Mouse (Mus musculus): ENCODE results near the gene Zwilch. TPM values are rescaled to one million over a fixed set of nuclear protein-coding genes. Genes with fewer than 3 reads are reported as not detected.
A peak's percentile ranks its signal among the peaks of the same experiment; 100 is the strongest.

Gene Zwilch
- polyA plus RNA-seq (2015; fragmentation: Nextera tagmentation; extraction: Ambion mirVana): 19.8 and 21.4 TPM in 2 replicates

DNA sequence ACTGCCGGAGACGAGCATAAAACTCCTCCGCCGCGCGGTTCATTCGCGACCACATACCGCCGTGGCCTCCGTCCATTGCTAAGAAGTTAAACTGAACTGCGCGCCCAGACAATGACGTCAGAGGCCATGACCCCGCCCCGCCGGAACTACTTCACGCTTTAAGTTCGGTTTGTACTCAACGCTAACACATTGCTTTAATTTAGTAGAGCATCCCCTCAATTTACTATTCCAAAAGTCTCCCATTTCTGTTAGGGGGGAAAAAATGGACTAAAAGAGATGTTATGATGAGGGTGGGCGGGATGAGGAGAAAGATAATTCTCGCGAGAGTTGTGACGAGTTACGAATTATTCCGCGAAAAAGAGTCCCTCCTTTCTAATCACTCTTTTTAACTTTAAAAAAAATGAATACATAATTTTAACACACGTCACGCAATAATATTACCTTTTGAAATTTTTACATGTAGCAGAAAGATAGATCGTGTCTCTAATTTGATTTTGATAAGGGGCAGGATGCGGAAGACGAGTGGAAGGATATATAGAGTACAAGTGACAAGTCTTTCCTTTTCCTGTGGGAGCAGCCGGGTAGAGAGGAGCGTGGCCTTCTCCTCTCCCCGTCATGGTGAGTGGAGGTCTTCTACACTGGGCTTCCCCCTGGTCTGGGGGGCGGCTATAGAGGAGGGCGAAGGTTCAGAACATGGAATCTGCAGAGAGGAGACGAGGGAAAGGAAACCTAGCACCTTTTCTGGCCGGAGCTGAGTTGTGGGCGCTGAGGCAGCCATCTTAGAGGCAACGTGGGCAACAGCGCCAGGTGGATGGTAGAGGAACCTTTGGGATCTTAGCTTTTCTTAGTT lies at the start of gene Zwilch, which contains the start of gene Rpl4:
Gene Zwilch (minus strand): TSS at position 289 of the 850 bp plus-strand sequence.
Gene Rpl4 (plus strand): TSS at position 560 of the 850 bp plus-strand sequence.
- Histone ChIP-seq H3K27ac (peak within 1 kb of the TSS; percentile 98), H3K4me1 (peaks cover 2% of the 10 kb centered on the region; the same call in 1 of the 2 replicates), H3K4me2 (peak within 1 kb of the TSS; percentile 64), H3K4me3 (replicated peaks) (peak within 1 kb of the TSS; percentile 98), H3K9ac (peak within 1 kb of the TSS; percentile 90), H3K27me3 (replicated peaks) (no peaks in the 10 kb centered on the region), H3K36me3 (peaks cover 30% of the 10 kb centered on the region), H3K9me3 (no peaks in the 10 kb centered on the region)
- ATAC-seq (ENCODE audit: insufficient read depth, low FRiP score, low read depth): peak; percentile 80
- under 1% methylated on average over 40 of the region's 42 CpGs for WGBS

DNA sequence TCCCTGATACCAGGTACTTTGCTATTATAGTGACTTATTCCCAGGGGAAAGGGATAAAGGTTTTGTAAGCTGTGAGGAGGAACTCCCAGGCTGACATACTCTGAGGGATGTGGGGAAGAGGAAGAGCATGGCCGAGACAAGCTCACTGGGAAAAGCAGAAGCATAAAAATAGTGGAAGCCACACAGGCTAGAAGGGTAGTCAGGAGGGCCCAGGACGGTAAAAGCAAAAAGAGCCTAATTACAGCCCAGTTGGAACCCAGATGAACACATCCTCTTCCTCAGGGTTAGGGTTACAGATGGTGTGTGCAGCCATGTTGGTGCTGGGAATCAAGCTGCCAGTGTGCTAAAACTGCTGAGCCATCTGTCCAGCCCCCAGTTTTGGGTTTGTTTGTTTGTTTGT lies 49.2 kb upstream of the Zwilch start:
- no peak for ATAC-seq (ENCODE audit: insufficient read depth, low FRiP score, low read depth)
- H3K4me1 ChIP-seq: peaks cover 5% of the 10 kb centered on the region
- H3K27me3 ChIP-seq (replicated peaks): no peaks in the 10 kb centered on the region
- no peak overlapping the region for H3K4me2 ChIP-seq
- no peak overlapping the region for H3K9ac ChIP-seq
- WGBS: 57% methylated on average over 2 of the region's 2 CpGs
- no peaks in the 10 kb centered on the region for H3K9me3 ChIP-seq
- no peak overlapping the region for H3K27ac ChIP-seq
- H3K4me3 ChIP-seq (replicated peaks): no peak overlapping the region
- H3K36me3 ChIP-seq: no peaks in the 10 kb centered on the region

DNA sequence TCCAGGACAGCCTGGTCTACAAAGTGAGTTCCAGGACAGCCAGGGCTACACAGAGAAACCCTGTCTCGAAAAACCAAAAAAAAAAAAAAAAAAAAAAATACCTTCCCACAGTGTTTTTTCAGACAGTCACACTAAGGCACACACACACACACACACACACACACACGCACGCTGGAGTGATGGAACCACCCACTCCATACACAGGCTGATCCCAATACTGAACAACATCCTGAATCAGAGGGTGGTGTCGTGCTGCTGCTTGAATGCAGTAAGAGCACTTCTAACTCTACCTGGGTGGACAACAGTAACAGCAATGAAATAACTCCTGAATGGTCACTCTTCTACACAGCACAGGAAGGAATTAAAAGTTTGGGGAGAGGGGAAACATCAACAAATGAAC lies 48.6 kb upstream of the Zwilch start:
- H3K9me3 ChIP-seq: no peaks in the 10 kb centered on the region
- WGBS: 76% methylated on average over 4 of the region's 4 CpGs
- H3K4me1 ChIP-seq: peaks cover 5% of the 10 kb centered on the region
- H3K36me3 ChIP-seq: no peaks in the 10 kb centered on the region
- no peak overlapping the region for H3K9ac ChIP-seq
- no peak overlapping the region for H3K27ac ChIP-seq
- H3K4me2 ChIP-seq: no peak overlapping the region
- no peaks in the 10 kb centered on the region for H3K27me3 ChIP-seq (replicated peaks)
- ATAC-seq (ENCODE audit: insufficient read depth, low FRiP score, low read depth): no peak
- no peak overlapping the region for H3K4me3 ChIP-seq (replicated peaks)

DNA sequence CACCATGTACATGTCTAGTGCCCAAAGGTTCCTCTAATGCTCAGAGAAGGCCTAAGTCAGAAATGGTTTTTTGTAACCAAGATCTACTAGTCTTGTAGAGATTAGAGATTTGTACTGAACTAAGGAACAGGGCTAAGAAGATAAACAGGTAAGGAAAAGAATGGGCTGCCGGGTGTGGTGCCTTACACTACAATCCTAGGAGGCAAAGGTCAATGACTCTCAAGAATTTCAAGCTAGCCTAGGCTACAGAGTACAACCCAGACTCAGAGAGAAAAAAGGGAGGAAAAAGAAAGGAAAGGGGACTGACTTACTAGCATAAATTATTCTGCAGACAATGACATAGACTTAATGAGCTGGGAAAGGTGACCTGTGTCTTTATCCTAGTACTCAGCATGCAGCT lies 47.7 kb upstream of the Zwilch start:
- no peaks in the 10 kb centered on the region for H3K9me3 ChIP-seq
- no peak overlapping the region for H3K4me3 ChIP-seq (replicated peaks)
- peaks cover 5% of the 10 kb centered on the region for H3K4me1 ChIP-seq
- no peaks in the 10 kb centered on the region for H3K27me3 ChIP-seq (replicated peaks)
- H3K36me3 ChIP-seq: no peaks in the 10 kb centered on the region
- H3K27ac ChIP-seq: no peak overlapping the region
- no peak overlapping the region for H3K9ac ChIP-seq
- no peak for ATAC-seq (ENCODE audit: insufficient read depth, low FRiP score, low read depth)
- no peak overlapping the region for H3K4me2 ChIP-seq
- 51% methylated on average over 1 of the region's 1 CpGs for WGBS

DNA sequence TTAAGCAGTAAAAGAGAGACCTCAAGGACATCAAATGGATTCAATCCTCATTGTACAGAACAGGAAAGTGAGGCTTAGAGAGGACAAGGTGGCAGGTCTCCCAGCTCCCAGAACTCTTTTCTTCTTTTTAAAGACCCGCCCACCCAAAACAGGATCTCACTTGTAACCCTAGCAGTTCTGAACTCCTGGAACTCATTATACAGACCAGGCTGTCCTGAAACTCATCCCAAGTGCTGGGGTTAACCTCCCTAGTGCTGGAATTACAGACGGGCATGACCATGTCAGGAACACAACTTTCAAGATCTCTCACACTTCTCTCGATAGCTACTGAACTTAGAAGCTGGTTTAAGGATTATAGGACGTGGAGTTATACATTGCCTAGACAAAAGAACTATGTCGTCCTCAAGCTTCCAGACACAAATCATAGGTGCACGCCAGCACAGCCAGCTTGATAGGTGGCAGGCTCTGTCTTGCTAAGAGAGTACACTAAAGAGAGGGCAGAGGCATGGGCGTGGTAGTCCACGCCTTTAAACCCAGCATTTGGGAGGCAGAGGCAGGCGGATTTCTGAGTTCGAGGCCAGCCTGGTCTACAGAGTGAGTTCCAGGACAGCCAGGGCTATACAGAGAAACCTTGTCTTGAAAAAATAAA lies 47.0 kb upstream of the Zwilch start:
- Histone ChIP-seq H3K27ac (no peak overlapping the region), H3K4me3 (replicated peaks) (no peak overlapping the region), H3K9me3 (no peaks in the 10 kb centered on the region), H3K9ac (no peak overlapping the region), H3K36me3 (no peaks in the 10 kb centered on the region), H3K27me3 (replicated peaks) (no peaks in the 10 kb centered on the region), H3K4me2 (no peak overlapping the region), H3K4me1 (peaks cover 5% of the 10 kb centered on the region)
- ATAC-seq (ENCODE audit: insufficient read depth, low FRiP score, low read depth): no peak
- 81% methylated on average over 10 of the region's 10 CpGs for WGBS

DNA sequence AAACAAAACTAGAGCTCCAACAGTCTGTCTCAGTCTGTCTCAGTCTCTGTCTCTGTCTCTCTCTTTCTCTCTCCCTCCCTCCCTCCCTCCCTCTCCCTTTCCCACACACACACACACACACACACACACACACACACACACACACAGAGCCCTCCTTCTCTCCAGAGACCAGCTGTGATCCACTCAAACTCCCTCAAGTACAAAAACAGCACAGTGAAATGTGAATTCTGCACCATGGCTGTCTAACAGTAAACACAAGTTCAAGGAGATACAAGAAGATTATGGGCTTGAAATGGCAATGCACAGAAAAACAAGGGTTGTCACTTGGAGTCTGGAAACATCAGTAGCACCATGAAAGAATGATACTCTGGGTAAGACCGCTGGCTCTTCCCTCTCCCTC lies 46.4 kb upstream of the Zwilch start:
- 75% methylated on average over 1 of the region's 1 CpGs for WGBS
- Histone ChIP-seq H3K27me3 (replicated peaks) (no peaks in the 10 kb centered on the region), H3K4me2 (no peak overlapping the region), H3K9ac (no peak overlapping the region), H3K27ac (no peak overlapping the region), H3K4me3 (replicated peaks) (no peak overlapping the region), H3K9me3 (no peaks in the 10 kb centered on the region), H3K36me3 (no peaks in the 10 kb centered on the region), H3K4me1 (peaks cover 5% of the 10 kb centered on the region)
- ATAC-seq (ENCODE audit: insufficient read depth, low FRiP score, low read depth): no peak

DNA sequence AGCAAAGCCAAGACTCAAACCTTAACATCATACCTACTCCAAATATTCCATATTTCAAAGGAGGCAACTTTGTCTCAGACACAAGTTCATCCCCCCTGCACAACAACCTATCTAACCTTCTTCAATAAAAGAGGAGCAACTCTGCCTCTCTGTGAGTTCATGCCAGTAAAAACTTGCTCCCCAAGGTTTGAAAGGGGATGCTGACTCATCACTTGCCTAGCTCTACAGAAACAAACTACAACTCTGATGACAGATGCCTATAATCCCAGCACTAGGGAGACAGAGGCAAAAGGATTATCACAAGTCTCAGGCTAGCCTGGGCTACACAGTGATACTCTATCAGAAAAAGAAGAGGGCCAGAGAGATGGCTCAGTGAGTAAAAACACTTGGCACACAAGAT lies 45.0 kb upstream of the Zwilch start:
- H3K27ac ChIP-seq: no peak overlapping the region

DNA sequence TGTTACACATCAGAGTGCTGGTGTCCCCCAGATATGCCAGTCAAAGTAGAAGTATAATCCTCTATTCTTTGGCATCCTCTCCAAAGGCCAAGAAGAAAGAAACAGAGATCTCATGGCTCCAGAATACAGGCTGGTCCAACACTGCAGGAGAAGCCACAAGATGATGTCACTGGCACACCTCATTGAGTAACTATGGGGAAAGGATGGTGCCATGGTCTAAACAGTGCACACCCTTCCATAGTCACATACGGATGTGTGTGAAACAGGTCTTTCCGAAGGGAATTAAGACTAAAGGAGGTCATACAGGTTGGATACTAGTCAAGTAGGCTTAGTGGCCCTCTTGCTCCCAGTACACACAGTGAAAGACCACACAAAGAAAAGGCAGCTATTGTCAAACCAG lies 43.7 kb upstream of the Zwilch start:
- 87% methylated on average over 2 of the region's 2 CpGs for WGBS
- H3K4me3 ChIP-seq (replicated peaks): no peak overlapping the region
- H3K4me2 ChIP-seq: no peak overlapping the region
- H3K9ac ChIP-seq: no peak overlapping the region
- H3K27me3 ChIP-seq (replicated peaks): no peaks in the 10 kb centered on the region
- H3K4me1 ChIP-seq: peaks cover 5% of the 10 kb centered on the region
- H3K9me3 ChIP-seq: no peaks in the 10 kb centered on the region
- no peak overlapping the region for H3K27ac ChIP-seq
- 0 out of 2 replicates have a peak, but pooled peaks cover 6% of the 10 kb centered on the region for H3K36me3 ChIP-seq
- no peak for ATAC-seq (ENCODE audit: insufficient read depth, low FRiP score, low read depth)

More for the DNA sequence above, 45.0 kb upstream of the Zwilch start:
- H3K9ac ChIP-seq: no peak overlapping the region
- no peaks in the 10 kb centered on the region for H3K27me3 ChIP-seq (replicated peaks)
- no peaks in the 10 kb centered on the region for H3K36me3 ChIP-seq
- ATAC-seq (ENCODE audit: insufficient read depth, low FRiP score, low read depth): no peak
- no peak overlapping the region for H3K4me3 ChIP-seq (replicated peaks)
- no peak overlapping the region for H3K4me2 ChIP-seq
- H3K4me1 ChIP-seq: peaks cover 5% of the 10 kb centered on the region
- H3K9me3 ChIP-seq: no peaks in the 10 kb centered on the region

DNA sequence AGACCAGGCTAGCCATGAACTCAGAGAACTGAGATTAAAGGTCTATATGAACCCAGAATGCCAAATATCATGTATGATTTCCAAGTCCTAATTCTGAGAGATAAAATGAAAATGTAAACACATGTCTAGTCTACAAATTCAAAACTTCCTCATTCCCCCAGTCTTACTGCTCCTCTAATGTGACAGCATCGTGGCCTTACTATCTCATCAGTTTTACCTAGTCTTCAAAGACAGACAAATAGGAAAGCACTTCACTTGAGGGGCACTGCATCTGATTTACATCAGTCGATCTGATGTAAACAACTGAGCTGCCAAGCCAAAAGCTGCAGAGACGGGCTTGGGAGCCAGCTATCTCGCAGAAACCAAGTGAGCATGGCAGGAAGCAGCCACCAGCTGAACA lies 43.2 kb upstream of the Zwilch start:
- no peak overlapping the region for H3K4me3 ChIP-seq (replicated peaks)
- peaks cover 5% of the 10 kb centered on the region for H3K4me1 ChIP-seq
- no peak overlapping the region for H3K9ac ChIP-seq
- WGBS: 43% methylated on average over 4 of the region's 4 CpGs
- ATAC-seq (ENCODE audit: insufficient read depth, low FRiP score, low read depth): no peak
- no peaks in the 10 kb centered on the region for H3K27me3 ChIP-seq (replicated peaks)
- no peak overlapping the region for H3K27ac ChIP-seq
- no peaks in the 10 kb centered on the region for H3K9me3 ChIP-seq
- H3K36me3 ChIP-seq: 0 out of 2 replicates have a peak, but pooled peaks cover 8% of the 10 kb centered on the region
- H3K4me2 ChIP-seq: no peak overlapping the region

DNA sequence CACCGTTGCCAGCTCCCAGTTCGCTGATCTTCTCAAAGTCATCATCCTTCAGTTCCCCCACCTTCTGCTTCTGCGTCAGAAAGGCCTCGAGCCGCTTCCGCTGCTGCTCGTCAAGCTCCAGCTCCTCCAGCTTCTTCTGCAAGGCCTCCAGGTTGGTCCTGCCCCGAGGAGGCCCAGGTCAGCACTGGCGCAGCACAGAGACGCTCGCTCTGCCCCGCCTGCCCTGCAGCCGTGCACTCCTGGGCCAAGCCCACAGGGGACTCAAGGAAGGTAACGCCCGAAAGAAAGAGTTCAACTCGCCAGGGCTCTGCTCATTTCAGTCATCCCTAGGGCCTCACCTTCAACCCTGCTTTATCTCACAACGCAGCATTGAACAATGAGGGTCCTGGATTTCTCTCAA lies 41.5 kb upstream of the Zwilch start:
- H3K27ac ChIP-seq: no peak overlapping the region
- no peak overlapping the region for H3K9ac ChIP-seq
- ATAC-seq (ENCODE audit: insufficient read depth, low FRiP score, low read depth): 0 out of 2 replicates have a peak, but pooled peaks have one; percentile 31
- WGBS: 81% methylated on average over 17 of the region's 17 CpGs
- no peak overlapping the region for H3K4me2 ChIP-seq
- no peaks in the 10 kb centered on the region for H3K27me3 ChIP-seq (replicated peaks)
- no peaks in the 10 kb centered on the region for H3K9me3 ChIP-seq
- no peak overlapping the region for H3K4me3 ChIP-seq (replicated peaks)
- no peaks in the 10 kb centered on the region; the same call in 1 of the 2 replicates for H3K4me1 ChIP-seq
- 0 out of 2 replicates have a peak, but pooled peaks cover 8% of the 10 kb centered on the region for H3K36me3 ChIP-seq

DNA sequence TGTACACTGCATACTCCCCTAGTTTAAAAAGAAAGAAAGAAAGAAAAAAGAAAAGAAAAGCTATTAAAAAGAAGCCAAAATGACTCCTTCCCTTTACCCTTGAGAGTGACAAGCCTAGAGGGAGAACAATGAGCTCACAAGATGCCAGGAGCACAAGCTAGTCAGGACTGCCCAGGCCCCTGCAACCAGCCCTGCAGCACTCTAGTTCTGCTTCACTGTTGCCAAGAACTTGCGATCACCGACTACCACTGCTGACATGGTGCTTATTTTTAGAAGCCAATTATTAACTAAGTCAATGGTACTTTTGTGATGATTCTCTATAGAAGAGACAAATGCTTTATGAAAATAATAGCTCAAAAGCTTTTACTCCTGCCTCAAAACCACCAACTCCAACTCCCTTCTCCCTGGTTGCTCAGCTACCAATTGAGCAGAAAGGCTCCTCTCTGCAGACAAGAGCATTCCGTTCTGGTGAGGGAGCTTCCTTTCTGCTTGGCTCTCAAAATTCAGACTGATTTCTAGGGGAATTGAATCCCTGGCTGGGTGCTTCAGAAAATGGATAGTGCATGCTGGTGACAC lies 34.7 kb upstream of the Zwilch start:
- Histone ChIP-seq H3K27ac (no peak overlapping the region), H3K9me3 (no peaks in the 10 kb centered on the region), H3K36me3 (0 out of 2 replicates have a peak, but pooled peaks cover 10% of the 10 kb centered on the region), H3K4me3 (replicated peaks) (no peak overlapping the region), H3K27me3 (replicated peaks) (no peaks in the 10 kb centered on the region), H3K4me2 (no peak overlapping the region), H3K9ac (no peak overlapping the region), H3K4me1 (no peaks in the 10 kb centered on the region)
- 65% methylated on average over 3 of the region's 3 CpGs for WGBS
- no peak for ATAC-seq (ENCODE audit: insufficient read depth, low FRiP score, low read depth)

DNA sequence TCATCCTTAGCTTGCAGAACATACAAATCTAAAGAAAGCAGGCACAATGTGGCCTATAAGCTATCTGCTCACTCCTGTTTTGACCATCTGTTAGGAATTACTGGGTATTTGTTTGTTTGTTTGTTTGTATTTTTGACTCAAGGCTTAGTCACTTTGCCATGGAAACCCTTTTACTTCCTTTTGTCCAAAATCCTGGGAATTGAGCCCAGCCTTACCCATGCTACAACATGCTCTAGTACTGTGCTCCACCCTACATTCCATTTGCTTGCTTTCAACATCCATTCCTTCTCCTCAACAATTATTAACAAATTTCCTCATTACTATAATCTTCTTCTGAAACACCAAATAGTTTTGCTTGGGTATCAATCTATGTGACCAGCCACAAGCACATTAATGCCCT lies 30.0 kb upstream of the Zwilch start:
- Histone ChIP-seq H3K9ac (no peak overlapping the region), H3K4me3 (replicated peaks) (no peak overlapping the region), H3K27me3 (replicated peaks) (no peaks in the 10 kb centered on the region), H3K4me1 (peaks cover 4% of the 10 kb centered on the region; the same call in 1 of the 2 replicates), H3K4me2 (no peak overlapping the region), H3K27ac (no peak overlapping the region), H3K36me3 (0 out of 2 replicates have a peak, but pooled peaks cover 6% of the 10 kb centered on the region), H3K9me3 (no peaks in the 10 kb centered on the region)
- ATAC-seq (ENCODE audit: insufficient read depth, low FRiP score, low read depth): no peak
